9 mouse cellular contexts compared by ENCODE assay signal in genomic region chr2:73357004-73357403, GRCm38 (mm10). TPM values are rescaled to one million over a fixed set of nuclear protein-coding genes. Genes with fewer than 3 reads are reported as not detected.
DNase-seq lines count a peak whose midpoint lies in the region; ATAC-seq and TF ChIP-seq lines count a peak whose summit lies in the region.
"Had no signal": no experiment of that assay in that cellular context is flagged by ENCODE, and none has a peak within 500 bp of the region (broad histone marks: within the 10 kb centered on the region; RNA-seq: fewer than 3 reads in every experiment).

No protein-coding gene starts in this region.

- WGBS in hindbrain, postnatal 0 days, result 70% methylated on average over 18 of the region's 18 CpGs
- 74% methylated on average over 18 of the region's 18 CpGs for WGBS in hindbrain, embryonic 14.5 days
- 24% methylated on average over 18 of the region's 18 CpGs for WGBS in embryonic facial prominence, embryonic 13.5 days
- WGBS in limb, embryonic 15.5 days, result 25% methylated on average over 18 of the region's 18 CpGs

- no peak overlapping the region for H3K27ac ChIP-seq in hindbrain, postnatal 0 days
- no peak overlapping the region for H3K27ac ChIP-seq in hindbrain, embryonic 14.5 days
- H3K27ac ChIP-seq in embryonic facial prominence, embryonic 13.5 days, result peak overlapping the region; percentile 79
- peak overlapping the region; percentile 14 for H3K27ac ChIP-seq in limb, embryonic 15.5 days
- H3K27ac ChIP-seq: neural tube, embryonic 12.5 days had no signal

- 0 out of 2 replicates have a peak overlapping the region, but pooled peaks have one; percentile 18 for H3K4me2 ChIP-seq in hindbrain, postnatal 0 days (ENCODE audit: low read depth, low read length)
- no peak overlapping the region for H3K4me2 ChIP-seq in hindbrain, embryonic 14.5 days (replicated peaks)
- peak overlapping the region; percentile 60 for H3K4me2 ChIP-seq in embryonic facial prominence, embryonic 13.5 days
- peak overlapping the region; percentile 32 for H3K4me2 ChIP-seq in limb, embryonic 15.5 days
- H3K4me2 ChIP-seq: midbrain, embryonic 11.5 days; neural tube, embryonic 12.5 days had no signal

- no peak for DNase-seq in hindbrain, postnatal 0 days (ENCODE audit: low spot score)
- DNase-seq in hindbrain, embryonic 14.5 days (ENCODE audit: low spot score), result no peak
- DNase-seq in embryo, embryonic 10 days (ENCODE audit: low spot score), result peak; percentile 48
- no peak for DNase-seq in frontal cortex, postnatal 25 days (ENCODE audit: low spot score in 2 of 2)
- no peak for DNase-seq in urinary bladder, postnatal 4 days (ENCODE audit: low spot score in 2 of 2)

- no peak for TF ChIP-seq CTCF in hindbrain, postnatal 0 days (IDR thresholded peaks at IDR 0.05; ENCODE audit: low read depth)

- ATAC-seq in hindbrain, postnatal 0 days, result no peak
- no peak for ATAC-seq in hindbrain, embryonic 14.5 days (ENCODE audit: low FRiP score)
- ATAC-seq in embryonic facial prominence, embryonic 13.5 days (ENCODE audit: insufficient number of reproducible peaks, insufficient read depth, low FRiP score, low TSS enrichment, low read depth), result 0 out of 2 replicates have a peak, but pooled peaks have one; percentile 32
- no peak for ATAC-seq in limb, embryonic 15.5 days (ENCODE audit: insufficient number of reproducible peaks, low FRiP score, low TSS enrichment, low read depth)

- H3K4me3 ChIP-seq in hindbrain, postnatal 0 days (ENCODE audit: low read length), result no peak overlapping the region
- no peak overlapping the region for H3K4me3 ChIP-seq in hindbrain, embryonic 14.5 days (replicated peaks; ENCODE audit: low read length)
- H3K4me3 ChIP-seq in embryonic facial prominence, embryonic 13.5 days, result peak overlapping the region; percentile 33
- peak overlapping the region; percentile 18 for H3K4me3 ChIP-seq in limb, embryonic 15.5 days
- H3K4me3 ChIP-seq: neural tube, embryonic 12.5 days had no signal

- no peak overlapping the region for H3K9ac ChIP-seq in hindbrain, postnatal 0 days (replicated peaks; ENCODE audit: low read length)
- H3K9ac ChIP-seq in hindbrain, embryonic 14.5 days, result no peak overlapping the region
- peak overlapping the region; percentile 54; the same call in 1 of the 2 replicates for H3K9ac ChIP-seq in embryonic facial prominence, embryonic 13.5 days
- H3K9ac ChIP-seq in limb, embryonic 15.5 days, result 0 out of 2 replicates have a peak overlapping the region, but pooled peaks have one; percentile 21
- H3K9ac ChIP-seq: neural tube, embryonic 12.5 days had no signal

- H3K4me1 ChIP-seq in hindbrain, postnatal 0 days (ENCODE audit: insufficient read depth, low read length), result no peaks in the 10 kb centered on the region
- H3K4me1 ChIP-seq in hindbrain, embryonic 14.5 days (replicated peaks; ENCODE audit: control insufficient read depth, insufficient read depth, low read length), result no peaks in the 10 kb centered on the region
- peaks cover 20% of the 10 kb centered on the region for H3K4me1 ChIP-seq in embryonic facial prominence, embryonic 13.5 days
- H3K4me1 ChIP-seq in limb, embryonic 15.5 days, result peaks cover 3% of the 10 kb centered on the region; the same call in 1 of the 2 replicates
- H3K4me1 ChIP-seq: neural tube, embryonic 12.5 days had no signal

- H3K9me3 ChIP-seq in hindbrain, postnatal 0 days (ENCODE audit: low read length), result no peaks in the 10 kb centered on the region
- H3K9me3 ChIP-seq in hindbrain, embryonic 14.5 days (ENCODE audit: control insufficient read depth, low read length), result no peaks in the 10 kb centered on the region
- H3K9me3 ChIP-seq in embryonic facial prominence, embryonic 13.5 days, result no peaks in the 10 kb centered on the region
- no peaks in the 10 kb centered on the region for H3K9me3 ChIP-seq in limb, embryonic 15.5 days
- H3K9me3 ChIP-seq: neural tube, embryonic 12.5 days had no signal

- no peaks in the 10 kb centered on the region for H3K27me3 ChIP-seq in hindbrain, postnatal 0 days (ENCODE audit: insufficient read depth, low read length)
- no peaks in the 10 kb centered on the region for H3K27me3 ChIP-seq in hindbrain, embryonic 14.5 days (ENCODE audit: control insufficient read depth, insufficient read depth, low read length)
- no peaks in the 10 kb centered on the region for H3K27me3 ChIP-seq in embryonic facial prominence, embryonic 13.5 days
- H3K27me3 ChIP-seq in limb, embryonic 15.5 days, result no peaks in the 10 kb centered on the region
- H3K27me3 ChIP-seq: neural tube, embryonic 12.5 days had no signal

- H3K36me3 ChIP-seq in hindbrain, postnatal 0 days (ENCODE audit: insufficient read depth, low read length), result 0 out of 2 replicates have a peak, but pooled peaks cover 3% of the 10 kb centered on the region
- peaks cover 18% of the 10 kb centered on the region; the same call in 1 of the 2 replicates for H3K36me3 ChIP-seq in hindbrain, embryonic 14.5 days (replicated peaks; ENCODE audit: control insufficient read depth, insufficient read depth)
- H3K36me3 ChIP-seq in embryonic facial prominence, embryonic 13.5 days, result peaks cover 3% of the 10 kb centered on the region; the same call in 1 of the 2 replicates
- H3K36me3 ChIP-seq in limb, embryonic 15.5 days, result no peaks in the 10 kb centered on the region
- H3K36me3 ChIP-seq: neural tube, embryonic 12.5 days had no signal

RNA-seq across cellular contexts. Expression of gene Gpr155, which starts 29.4 kb away (rescaled TPM):
- total RNA-seq in hindbrain, postnatal 0 days (2014; rRNA removed), result 15.2 and 18.8 TPM in 2 replicates
- polyA plus RNA-seq in hindbrain, postnatal 0 days (2015; fragmentation: Nextera tagmentation; extraction: Ambion mirVana), result 11.3 and 12.0 TPM in 2 replicates
- polyA plus RNA-seq in hindbrain, embryonic 14.5 days (2014; fragmentation: Nextera tagmentation; extraction: Ambion mirVana), result 15.2 and 17.9 TPM in 2 replicates
- polyA plus RNA-seq in embryonic facial prominence, embryonic 13.5 days (2015; fragmentation: Nextera tagmentation; extraction: Ambion mirVana), result 8.6 and 9.5 TPM in 2 replicates
- polyA plus RNA-seq in limb, embryonic 15.5 days (2015; fragmentation: Nextera tagmentation; extraction: Ambion mirVana), result 5.9 and 6.9 TPM in 2 replicates

RNA-seq across cellular contexts. Expression of gene Cir1, which starts 44.5 kb away (rescaled TPM):
- 2.4 and 3.3 TPM in 2 replicates for total RNA-seq in hindbrain, postnatal 0 days (2014; rRNA removed)
- polyA plus RNA-seq in hindbrain, postnatal 0 days (2015; fragmentation: Nextera tagmentation; extraction: Ambion mirVana), result 25.2 and 31.5 TPM in 2 replicates
- 26.5 and 28.0 TPM in 2 replicates for polyA plus RNA-seq in hindbrain, embryonic 14.5 days (2014; fragmentation: Nextera tagmentation; extraction: Ambion mirVana)
- polyA plus RNA-seq in embryonic facial prominence, embryonic 13.5 days (2015; fragmentation: Nextera tagmentation; extraction: Ambion mirVana), result 34.7 and 35.4 TPM in 2 replicates
- polyA plus RNA-seq in limb, embryonic 15.5 days (2015; fragmentation: Nextera tagmentation; extraction: Ambion mirVana), result 23.0 and 26.8 TPM in 2 replicates

RNA-seq across cellular contexts. Expression of gene Scrn3, which starts 44.6 kb away (rescaled TPM):
- total RNA-seq in hindbrain, postnatal 0 days (2014; rRNA removed), result 2.9 and 3.1 TPM in 2 replicates
- 6.2 and 7.1 TPM in 2 replicates for polyA plus RNA-seq in hindbrain, postnatal 0 days (2015; fragmentation: Nextera tagmentation; extraction: Ambion mirVana)
- polyA plus RNA-seq in hindbrain, embryonic 14.5 days (2014; fragmentation: Nextera tagmentation; extraction: Ambion mirVana), result 6.9 and 7.0 TPM in 2 replicates
- 15.0 and 17.5 TPM in 2 replicates for polyA plus RNA-seq in embryonic facial prominence, embryonic 13.5 days (2015; fragmentation: Nextera tagmentation; extraction: Ambion mirVana)
- 13.9 and 14.2 TPM in 2 replicates for polyA plus RNA-seq in limb, embryonic 15.5 days (2015; fragmentation: Nextera tagmentation; extraction: Ambion mirVana)

Comparison
In these comparisons a context has a peak if more than half of its experiments do, and no peak if none do; other contexts are left out.
1. H3K27ac ChIP-seq: peak in embryonic facial prominence, embryonic 13.5 days (single experiment) and limb, embryonic 15.5 days (single experiment); none in hindbrain, postnatal 0 days (single experiment) and hindbrain, embryonic 14.5 days (single experiment).
2. H3K4me3 ChIP-seq: peak in embryonic facial prominence, embryonic 13.5 days (single experiment) and limb, embryonic 15.5 days (single experiment); none in hindbrain, postnatal 0 days (single experiment) and hindbrain, embryonic 14.5 days (single experiment).
3. H3K9ac ChIP-seq: peak in embryonic facial prominence, embryonic 13.5 days (single experiment) and limb, embryonic 15.5 days (single experiment); none in hindbrain, postnatal 0 days (single experiment) and hindbrain, embryonic 14.5 days (single experiment).